Mouse (Mus musculus) ES-Bruce4 (cell line): ENCODE results near the gene Olfr47.

Source experiments
- CTCF ChIP-seq: IDR thresholded peaks from one replicate; pipeline ENCODE4 v1.8.1; 2011; ENCODE audit warnings: low read depth, low read length
- EP300 ChIP-seq: IDR thresholded peaks from 2 replicates; pipeline ENCODE4 v1.6.1; 2011; ENCODE audit warnings: low read depth, low read length; ENCODE audit not compliant: insufficient read depth
- POLR2A ChIP-seq: IDR thresholded peaks from one replicate; pipeline ENCODE4 v1.8.1; 2011; ENCODE audit warnings: low read length; ENCODE audit not compliant: insufficient read depth

GRCm38 (mm10) chr6:43266356-43266755 is 35.0 kb downstream of the Olfr47 start:
- TF ChIP-seq POLR2A (no peak), CTCF (no peak), EP300 (0 out of 2 replicates have a peak, but pooled peaks have one; percentile 11)
